Mouse (Mus musculus): ENCODE results near the gene Rag1.
A peak's percentile ranks its signal among the peaks of the same experiment; 100 is the strongest.

GRCm38 (mm10) chr2:101652921-101653597 is 3.8 kb upstream of the Rag1 start:
- no peak for TF ChIP-seq POLR2A (IDR thresholded peaks at IDR 0.05; ENCODE audit: control insufficient read depth, low read depth, low read length)
- peak; percentile 29; the same call in 1 of the 2 replicates for TF ChIP-seq CTCF (IDR thresholded peaks at IDR 0.05; ENCODE audit: control insufficient read depth, insufficient read depth, insufficient replicate concordance, low read depth, low read length)
